Mouse (Mus musculus): ENCODE measurements around the gene 1700092M07Rik. TPM values are rescaled to one million over a fixed set of nuclear protein-coding genes. Genes with fewer than 3 reads are reported as not detected.

1700092M07Rik gene
- polyA plus RNA-seq, 2 experiments: 1.6 to 3.2 TPM

- Histone ChIP-seq H3K4me3 (replicated peaks; ENCODE audit: low read length) (peak overlapping the region; percentile 90), H3K36me3 (ENCODE audit: control insufficient read depth, insufficient read depth, low read length) (peaks cover 39% of the 10 kb centered on the region), H3K9ac (ENCODE audit: low read depth, low read length, severe bottlenecking) (peak overlapping the region; percentile 91), H3K27me3 (ENCODE audit: control insufficient read depth, insufficient read depth, low read length) (no peaks in the 10 kb centered on the region), H3K4me1 (ENCODE audit: control insufficient read depth, insufficient read depth, low read length) (peaks cover 28% of the 10 kb centered on the region), H3K9me3 (ENCODE audit: control insufficient read depth, low read length) (no peaks in the 10 kb centered on the region), H3K4me2 (replicated peaks; ENCODE audit: low read depth, low read length, severe bottlenecking) (peak overlapping the region; percentile 68), H3K27ac (replicated peaks; ENCODE audit: low read depth, low read length) (peak overlapping the region; percentile 90)
- peak; percentile 89 for ATAC-seq (ENCODE audit: low FRiP score, low read depth)
- WGBS: 2% methylated on average over 48 of the region's 51 CpGs
- DNase-seq (ENCODE audit: low spot score): peak; percentile 89
- peak; percentile 94; the same call in 1 of the 2 replicates for TF ChIP-seq POLR2A (IDR thresholded peaks at IDR 0.05; ENCODE audit: borderline replicate concordance, extremely low read depth, insufficient read depth, insufficient read length)
Measured at GRCm38 (mm10) chr19:8713306-8713996, 27.1 kb upstream of the 1700092M07Rik start.

- Histone ChIP-seq H3K9ac (ENCODE audit: low read depth, low read length, severe bottlenecking) (peak overlapping the region; percentile 91), H3K9me3 (ENCODE audit: control insufficient read depth, low read length) (no peaks in the 10 kb centered on the region), H3K27ac (replicated peaks; ENCODE audit: low read depth, low read length) (peak overlapping the region; percentile 90), H3K4me3 (replicated peaks; ENCODE audit: low read length) (peak overlapping the region; percentile 90), H3K36me3 (ENCODE audit: control insufficient read depth, insufficient read depth, low read length) (peaks cover 32% of the 10 kb centered on the region), H3K4me1 (ENCODE audit: control insufficient read depth, insufficient read depth, low read length) (peaks cover 28% of the 10 kb centered on the region), H3K4me2 (replicated peaks; ENCODE audit: low read depth, low read length, severe bottlenecking) (peak overlapping the region; percentile 68), H3K27me3 (ENCODE audit: control insufficient read depth, insufficient read depth, low read length) (no peaks in the 10 kb centered on the region)
- no peak for TF ChIP-seq POLR2A (IDR thresholded peaks at IDR 0.05; ENCODE audit: borderline replicate concordance, extremely low read depth, insufficient read depth, insufficient read length)
- DNase-seq (ENCODE audit: low spot score) (no peak), ATAC-seq (ENCODE audit: low FRiP score, low read depth) (0 out of 2 replicates have a peak, but pooled peaks have one; percentile 6)
- WGBS: 4% methylated on average over 13 of the region's 13 CpGs
Measured at GRCm38 (mm10) chr19:8713997-8714652, 26.4 kb upstream of the 1700092M07Rik start.

GRCm38 (mm10) chr19:8714653-8715481, 25.7 kb upstream of the 1700092M07Rik start:
- no peak for DNase-seq (ENCODE audit: low spot score)
- H3K27ac ChIP-seq (replicated peaks; ENCODE audit: low read depth, low read length): no peak overlapping the region
- no peaks in the 10 kb centered on the region for H3K9me3 ChIP-seq (ENCODE audit: control insufficient read depth, low read length)
- H3K27me3 ChIP-seq (ENCODE audit: control insufficient read depth, insufficient read depth, low read length): no peaks in the 10 kb centered on the region
- no peak for ATAC-seq (ENCODE audit: low FRiP score, low read depth)
- 73% methylated on average over 10 of the region's 10 CpGs for WGBS
- TF ChIP-seq POLR2A (IDR thresholded peaks at IDR 0.05; ENCODE audit: borderline replicate concordance, extremely low read depth, insufficient read depth, insufficient read length): no peak
- H3K9ac ChIP-seq (ENCODE audit: low read depth, low read length, severe bottlenecking): no peak overlapping the region
- no peak overlapping the region; the same call in 1 of the 2 replicates for H3K4me2 ChIP-seq (replicated peaks; ENCODE audit: low read depth, low read length, severe bottlenecking)
- no peak overlapping the region for H3K4me3 ChIP-seq (replicated peaks; ENCODE audit: low read length)
- peaks cover 28% of the 10 kb centered on the region for H3K4me1 ChIP-seq (ENCODE audit: control insufficient read depth, insufficient read depth, low read length)
- H3K36me3 ChIP-seq (ENCODE audit: control insufficient read depth, insufficient read depth, low read length): peaks cover 25% of the 10 kb centered on the region

- Histone ChIP-seq H3K4me3 (replicated peaks; ENCODE audit: low read length) (no peak overlapping the region), H3K36me3 (ENCODE audit: control insufficient read depth, insufficient read depth, low read length) (peaks cover 13% of the 10 kb centered on the region), H3K4me2 (replicated peaks; ENCODE audit: low read depth, low read length, severe bottlenecking) (no peak overlapping the region), H3K27me3 (ENCODE audit: control insufficient read depth, insufficient read depth, low read length) (no peaks in the 10 kb centered on the region), H3K9ac (ENCODE audit: low read depth, low read length, severe bottlenecking) (no peak overlapping the region), H3K9me3 (ENCODE audit: control insufficient read depth, low read length) (no peaks in the 10 kb centered on the region), H3K4me1 (ENCODE audit: control insufficient read depth, insufficient read depth, low read length) (peaks cover 19% of the 10 kb centered on the region), H3K27ac (replicated peaks; ENCODE audit: low read depth, low read length) (no peak overlapping the region)
- no peak for ATAC-seq (ENCODE audit: low FRiP score, low read depth)
- 68% methylated on average over 10 of the region's 10 CpGs for WGBS
- no peak for TF ChIP-seq POLR2A (IDR thresholded peaks at IDR 0.05; ENCODE audit: borderline replicate concordance, extremely low read depth, insufficient read depth, insufficient read length)
- DNase-seq (ENCODE audit: low spot score): no peak
Measured at GRCm38 (mm10) chr19:8715868-8716766, 24.4 kb upstream of the 1700092M07Rik start.

All from limb, embryonic 14.5 days (tissue).